Comparison of ENCODE assay signal across 14 mouse cellular contexts in genomic region chr1:143878266-143878665, GRCm38 (mm10).
A peak's percentile ranks its signal among the peaks of the same experiment; 100 is the strongest.
DNase-seq lines count a peak whose midpoint lies in the region; ATAC-seq and TF ChIP-seq lines count a peak whose summit lies in the region.
"Had no signal": no experiment of that assay in that cellular context is flagged by ENCODE, and none has a peak within 500 bp of the region (broad histone marks: within the 10 kb centered on the region; RNA-seq: fewer than 3 reads in every experiment).

No protein-coding gene starts in this region.

- H3K9me3 ChIP-seq in lung, postnatal 0 days (ENCODE audit: low read length), result no peaks in the 10 kb centered on the region
- H3K9me3 ChIP-seq: midbrain, embryonic 15.5 days had no signal

- H3K4me1 ChIP-seq in lung, postnatal 0 days (ENCODE audit: insufficient read depth, low read depth, low read length), result 0 out of 2 replicates have a peak, but pooled peaks cover 4% of the 10 kb centered on the region

- TF ChIP-seq EP300 in lung, postnatal 0 days (IDR thresholded peaks at IDR 0.05), result no peak

- TF ChIP-seq CTCF in lung, postnatal 0 days (IDR thresholded peaks at IDR 0.05), result no peak

- 30% methylated on average over 2 of the region's 2 CpGs for WGBS in lung, postnatal 0 days

- no peak overlapping the region for H3K27ac ChIP-seq in lung, postnatal 0 days (ENCODE audit: low read length)
- H3K27ac ChIP-seq: hindbrain, postnatal 0 days; midbrain, embryonic 15.5 days had no signal

- no peaks in the 10 kb centered on the region for H3K36me3 ChIP-seq in lung, postnatal 0 days (ENCODE audit: insufficient read depth, low read length)
- H3K36me3 ChIP-seq: midbrain, embryonic 15.5 days had no signal

- no peaks in the 10 kb centered on the region for H3K27me3 ChIP-seq in lung, postnatal 0 days (replicated peaks; ENCODE audit: insufficient read depth, low read length)
- H3K27me3 ChIP-seq: midbrain, embryonic 15.5 days had no signal

- peak; percentile 33; the same call in 1 of the 2 replicates for ATAC-seq in lung, postnatal 0 days
- ATAC-seq: hindbrain, postnatal 0 days; midbrain, embryonic 15.5 days had no signal

- H3K4me3 ChIP-seq in lung, postnatal 0 days (ENCODE audit: low read depth, low read length), result no peak overlapping the region
- H3K4me3 ChIP-seq: midbrain, embryonic 15.5 days had no signal

- no peak overlapping the region for H3K4me2 ChIP-seq in lung, postnatal 0 days (replicated peaks; ENCODE audit: low read depth, low read length)
- H3K4me2 ChIP-seq: liver, embryonic 11.5 days; midbrain, embryonic 15.5 days had no signal

- peak; percentile 15 for DNase-seq in gastrocnemius, postnatal 10 days
- DNase-seq in gastrocnemius, postnatal 4 days (ENCODE audit: low spot score in 2 of 2), result no peak
- DNase-seq in lung, postnatal 0 days (ENCODE audit: low spot score), result no peak
- DNase-seq in lung, adult 18-20 months, result no peak
- DNase-seq in adrenal gland, postnatal 25 days, result peak; percentile 64
- DNase-seq in right cerebral cortex, adult 2 months (ENCODE audit: low spot score in 2 of 2), result no peak
- DNase-seq in urinary bladder, postnatal 4 days (ENCODE audit: low spot score in 2 of 2), result no peak
- DNase-seq: cerebellum, adult 18-20 months; kidney, adult 9 months; layer of hippocampus, adult 9-11 months; right cerebral cortex, postnatal 4 days had no signal

- H3K9ac ChIP-seq in lung, postnatal 0 days (replicated peaks; ENCODE audit: low read depth), result no peak overlapping the region
- H3K9ac ChIP-seq: midbrain, embryonic 15.5 days had no signal

Comparison
In these comparisons a context has a peak if more than half of its experiments do, and no peak if none do; other contexts are left out.
1. DNase-seq: peak in gastrocnemius, postnatal 10 days (single experiment) and adrenal gland, postnatal 25 days (single experiment); none in gastrocnemius, postnatal 4 days (0 of 2), lung, postnatal 0 days (single experiment), lung, adult 18-20 months (0 of 2), right cerebral cortex, adult 2 months (0 of 2) and urinary bladder, postnatal 4 days (0 of 2).